Mouse (Mus musculus) embryonic facial prominence, embryonic 14.5 days (tissue): ENCODE measurements around the gene Heatr4. TPM values are rescaled to one million over a fixed set of nuclear protein-coding genes. Genes with fewer than 3 reads are reported as not detected.
"Not testable (repeated sequence)": the region's sequence is repeated elsewhere in the genome, so short reads cannot be mapped to it uniquely, and the experiment has no call there.

ENCODE experiments used
- ATAC-seq: fragments of 200-750 bp; cut with Nextera tagmentation; 2 replicates; pipeline ENCODE4 v1.8.0; 2017; ENCODE audit warnings: low read depth, moderate number of reproducible peaks, moderate TSS enrichment
- DNase-seq: peaks from one replicate; pipeline ENCODE4 v3.0.0-alpha.2; 2015; ENCODE audit warnings: low spot score
- H3K27ac ChIP-seq: fragments of 300-500 bp; sonication (generic); replicated peaks from 2 replicates; pipeline ENCODE4 v1.5.1; 2014; ENCODE audit warnings: low read depth, mild to moderate bottlenecking, low read length, moderate library complexity
- H3K27me3 ChIP-seq: fragments of 300-500 bp; sonication (generic); replicated peaks from 2 replicates; pipeline ENCODE4 v1.6.1; 2014; ENCODE audit warnings: low read length; ENCODE audit not compliant: control insufficient read depth, insufficient read depth
- H3K36me3 ChIP-seq: fragments of 300-500 bp; sonication (generic); 2 replicates; pipeline ENCODE4 v1.6.1; 2014; ENCODE audit warnings: low read length, mixed read lengths; ENCODE audit not compliant: control insufficient read depth, insufficient read depth
- H3K4me1 ChIP-seq: fragments of 300-500 bp; sonication (generic); 2 replicates; pipeline ENCODE4 v1.6.1; 2014; ENCODE audit warnings: antibody characterized with exemption, low read length; ENCODE audit not compliant: control insufficient read depth, insufficient read depth
- H3K4me2 ChIP-seq: fragments of 300-500 bp; sonication (generic); 2 replicates; pipeline ENCODE4 v1.6.1; 2014; ENCODE audit warnings: low read depth, mild to moderate bottlenecking, low read length, moderate library complexity, mixed read lengths
- H3K4me3 ChIP-seq: fragments of 300-500 bp; sonication (generic); 2 replicates; pipeline ENCODE4 v1.5.1; 2014; ENCODE audit warnings: low read depth, mild to moderate bottlenecking, low read length
- H3K9ac ChIP-seq: fragments of 300-500 bp; sonication (generic); 2 replicates; pipeline ENCODE4 v1.6.1; 2014; ENCODE audit warnings: low read depth, mild to moderate bottlenecking, low read length, moderate library complexity, mixed read lengths
- H3K9me3 ChIP-seq: fragments of 300-500 bp; sonication (generic); 2 replicates; pipeline ENCODE4 v1.6.1; 2016; ENCODE audit warnings: low read length; ENCODE audit not compliant: control insufficient read depth
- WGBS: fragments of 180-500 bp; shearing (Covaris S2); extraction: QIAGEN DNeasy Blood & Tissue Kit; methylation state at CpG from one replicate; pipeline ENCODE4 v1.1.7; 2014; 5-methylcytosine and 5-hydroxymethylcytosine counted together
- polyA plus RNA-seq: library from polyadenylated mRNA; unstranded; fragments of >200 nt; fragmentation: Nextera tagmentation; extraction: Ambion mirVana; gene quantifications from 2 replicates; pipeline ENCODE4 v1.2.1, GENCODE M21; 2014

Heatr4 gene
- polyA plus RNA-seq, 1 experiment from 2014 or later = not detected

DNA sequence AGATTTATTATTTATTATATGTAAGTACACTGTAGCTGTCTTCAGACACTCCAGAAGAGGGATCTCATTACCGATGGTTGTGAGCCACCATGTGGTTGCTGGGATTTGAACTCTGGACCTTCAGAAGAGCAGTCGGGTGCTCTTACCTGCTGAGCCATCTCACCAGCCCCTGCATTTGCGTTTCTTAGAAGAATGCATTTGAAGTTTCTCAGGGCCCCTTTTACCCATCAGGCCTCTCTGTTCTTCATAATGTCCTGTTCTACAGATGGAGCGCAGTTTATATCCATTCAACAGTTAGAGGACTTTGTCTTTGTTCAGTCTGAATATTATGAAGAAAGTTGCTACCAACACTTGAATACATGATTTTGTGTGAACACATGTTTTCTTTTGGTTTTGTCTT, 37.6 kb upstream of the Heatr4 start:
- H3K4me2 ChIP-seq, DNase-seq: not testable (repeated sequence)

DNA sequence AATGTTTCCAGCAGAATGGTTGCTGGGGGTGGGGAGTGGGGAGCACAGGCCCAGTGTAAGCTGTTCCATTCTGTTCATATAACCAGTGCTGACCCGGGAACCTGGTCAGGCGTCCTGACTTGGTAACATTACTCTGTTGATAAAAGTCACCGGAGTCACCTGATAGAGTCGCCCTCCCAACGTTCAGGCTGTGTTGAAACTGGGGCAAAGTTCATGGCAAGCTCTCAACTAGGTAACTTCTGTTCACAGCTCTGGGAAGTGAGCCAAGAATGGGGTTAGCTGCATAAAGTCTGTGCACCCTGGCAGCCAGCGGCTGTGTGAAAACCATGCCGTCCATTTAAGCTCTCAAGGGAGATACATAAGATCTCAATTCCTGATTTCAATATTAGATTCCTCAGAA, 35.9 kb upstream of the Heatr4 start:
- DNase-seq (peak; percentile 85), ATAC-seq (peak; percentile 41; the same call in 1 of the 2 replicates)
- WGBS = 49% methylated on average over 7 of the region's 7 CpGs
- not testable (repeated sequence) for H3K27ac ChIP-seq, H3K4me2 ChIP-seq, H3K9ac ChIP-seq, H3K36me3 ChIP-seq, H3K9me3 ChIP-seq, H3K27me3 ChIP-seq, H3K4me1 ChIP-seq, H3K4me3 ChIP-seq

More for the DNA sequence above, 37.6 kb upstream of the Heatr4 start:
- not testable (repeated sequence) for H3K4me3 ChIP-seq, H3K9ac ChIP-seq, H3K4me1 ChIP-seq, H3K27ac ChIP-seq, ATAC-seq, H3K9me3 ChIP-seq, H3K36me3 ChIP-seq, H3K27me3 ChIP-seq
- WGBS = 93% methylated on average over 4 of the region's 4 CpGs

DNA sequence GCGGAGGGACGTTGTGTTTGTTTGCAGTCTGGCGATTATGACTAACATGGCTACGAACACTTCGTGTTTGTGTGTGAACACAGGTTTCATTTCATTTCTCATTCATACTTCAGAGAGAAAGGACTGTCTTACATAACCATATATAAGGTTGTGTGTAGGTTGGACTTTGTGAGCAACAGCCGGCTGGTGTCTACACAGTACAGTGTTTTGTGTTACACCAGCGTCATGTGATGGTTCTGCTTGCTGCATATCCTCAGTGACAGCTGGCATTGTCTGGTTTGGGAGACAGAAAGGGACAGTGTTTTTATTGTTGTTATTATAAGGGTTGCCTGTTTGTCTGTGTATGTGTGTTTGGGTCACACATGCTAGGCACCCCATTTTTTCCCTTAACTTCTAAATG, 29.0 kb upstream of the Heatr4 start:
- H3K4me1 ChIP-seq = peaks cover 9% of the 10 kb centered on the region
- ATAC-seq (no peak), DNase-seq (no peak)
- no peak overlapping the region for H3K9ac ChIP-seq
- H3K27me3 ChIP-seq = no peaks in the 10 kb centered on the region
- no peak overlapping the region for H3K27ac ChIP-seq
- H3K36me3 ChIP-seq = peaks cover 8% of the 10 kb centered on the region; the same call in 1 of the 2 replicates
- WGBS = 93% methylated on average over 7 of the region's 7 CpGs
- H3K9me3 ChIP-seq = no peaks in the 10 kb centered on the region
- no peak overlapping the region for H3K4me2 ChIP-seq
- H3K4me3 ChIP-seq = no peak overlapping the region

DNA sequence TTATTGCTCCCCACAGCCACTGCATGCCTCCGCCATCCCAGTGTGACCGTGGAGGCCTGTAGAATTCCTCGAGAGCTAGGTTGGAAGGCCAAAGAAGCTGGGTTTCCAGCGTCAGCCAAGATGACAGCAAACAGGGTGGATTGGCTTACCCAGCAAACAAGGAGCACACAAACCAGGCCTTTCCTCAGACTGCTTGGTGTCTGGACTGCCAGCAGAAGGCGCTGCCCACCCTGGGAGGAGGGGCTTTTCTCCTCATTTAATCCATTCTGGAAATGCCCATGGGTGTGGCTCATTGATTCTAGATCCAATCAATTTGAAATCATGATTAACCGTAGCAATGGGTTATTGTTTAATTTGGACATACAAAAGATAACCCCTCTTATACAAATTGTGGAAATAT, 28.5 kb upstream of the Heatr4 start:
- no peak overlapping the region for H3K4me2 ChIP-seq
- H3K27ac ChIP-seq = no peak overlapping the region
- WGBS = 68% methylated on average over 6 of the region's 6 CpGs
- peaks cover 8% of the 10 kb centered on the region; the same call in 1 of the 2 replicates for H3K36me3 ChIP-seq
- no peaks in the 10 kb centered on the region for H3K27me3 ChIP-seq
- H3K4me3 ChIP-seq = no peak overlapping the region
- no peaks in the 10 kb centered on the region for H3K9me3 ChIP-seq
- ATAC-seq (no peak), DNase-seq (no peak)
- no peak overlapping the region for H3K9ac ChIP-seq
- peaks cover 9% of the 10 kb centered on the region for H3K4me1 ChIP-seq

DNA sequence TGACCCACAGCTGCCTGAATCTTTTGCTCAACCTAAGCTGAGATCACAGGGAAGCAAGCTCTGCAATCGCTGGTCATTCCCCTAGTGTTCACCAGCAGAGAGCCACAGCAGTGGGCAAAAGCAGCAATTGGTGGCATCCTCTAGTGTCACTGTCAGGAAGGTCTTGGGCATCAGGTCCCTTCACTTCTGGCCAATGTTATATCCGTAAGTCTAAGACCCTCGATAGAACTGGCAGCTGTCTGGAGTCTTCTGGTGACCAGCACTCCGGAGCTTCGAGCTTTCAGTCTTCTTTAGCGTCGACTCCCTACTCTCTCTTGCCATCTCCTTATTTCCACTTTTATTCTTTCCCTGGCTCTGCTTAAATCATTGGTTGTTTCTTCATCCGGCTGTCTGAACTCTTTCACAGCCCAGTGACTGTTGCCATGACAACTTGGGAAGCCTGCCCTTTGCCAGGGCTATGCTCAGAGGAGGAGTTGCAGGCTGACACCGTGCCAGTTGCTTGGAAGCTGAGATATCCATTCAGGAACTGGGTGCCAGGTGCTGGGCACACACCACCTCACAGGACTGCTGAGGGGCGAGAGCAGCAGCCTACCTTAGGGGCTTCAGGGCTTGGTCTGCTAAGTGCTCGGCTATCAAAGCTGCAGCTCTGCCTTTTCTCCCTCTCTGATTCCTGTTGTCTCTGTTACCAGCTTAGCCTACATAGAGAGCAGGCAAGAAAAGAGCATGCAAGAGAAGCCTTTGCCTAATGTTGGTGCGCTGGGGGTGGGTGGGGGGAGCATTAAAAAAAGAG, 26.8 kb upstream of the Heatr4 start:
- peaks cover 8% of the 10 kb centered on the region; the same call in 1 of the 2 replicates for H3K36me3 ChIP-seq
- peak; percentile 53 for ATAC-seq
- H3K9ac ChIP-seq = no peak overlapping the region
- H3K27ac ChIP-seq = no peak overlapping the region
- 44% methylated on average over 12 of the region's 12 CpGs for WGBS
- H3K27me3 ChIP-seq = no peaks in the 10 kb centered on the region
- peaks cover 9% of the 10 kb centered on the region for H3K4me1 ChIP-seq
- DNase-seq = peak; percentile 89
- H3K9me3 ChIP-seq = no peaks in the 10 kb centered on the region
- no peak overlapping the region for H3K4me3 ChIP-seq
- peak overlapping the region; percentile 13 for H3K4me2 ChIP-seq

DNA sequence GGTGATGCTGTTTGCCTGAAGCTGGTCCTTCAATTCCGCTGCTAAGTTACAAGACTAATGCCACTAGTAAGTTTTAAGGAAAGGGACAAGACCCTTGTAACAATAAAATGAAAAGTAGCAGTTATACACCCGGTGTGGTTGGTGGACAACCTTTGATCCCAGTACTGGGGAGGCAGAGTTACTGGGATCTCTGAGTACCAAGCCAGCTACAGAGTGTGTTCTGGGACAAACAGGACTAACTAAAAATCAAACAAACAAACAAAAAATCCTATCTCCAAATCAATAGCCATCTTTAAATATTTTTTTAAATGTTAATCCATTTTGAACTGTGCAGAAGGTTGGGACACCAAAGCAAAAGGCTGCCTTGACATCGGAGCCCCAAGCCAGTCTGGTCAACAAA, 25.5 kb upstream of the Heatr4 start:
- DNase-seq (no peak), ATAC-seq (no peak)
- Histone ChIP-seq H3K4me2 (peak overlapping the region; percentile 58), H3K27ac (no peak overlapping the region), H3K4me1 (peaks cover 9% of the 10 kb centered on the region), H3K36me3 (peaks cover 8% of the 10 kb centered on the region; the same call in 1 of the 2 replicates), H3K27me3 (no peaks in the 10 kb centered on the region), H3K9me3 (no peaks in the 10 kb centered on the region), H3K4me3 (peak overlapping the region; percentile 49), H3K9ac (no peak overlapping the region)
- WGBS = 82% methylated on average over 3 of the region's 3 CpGs

DNA sequence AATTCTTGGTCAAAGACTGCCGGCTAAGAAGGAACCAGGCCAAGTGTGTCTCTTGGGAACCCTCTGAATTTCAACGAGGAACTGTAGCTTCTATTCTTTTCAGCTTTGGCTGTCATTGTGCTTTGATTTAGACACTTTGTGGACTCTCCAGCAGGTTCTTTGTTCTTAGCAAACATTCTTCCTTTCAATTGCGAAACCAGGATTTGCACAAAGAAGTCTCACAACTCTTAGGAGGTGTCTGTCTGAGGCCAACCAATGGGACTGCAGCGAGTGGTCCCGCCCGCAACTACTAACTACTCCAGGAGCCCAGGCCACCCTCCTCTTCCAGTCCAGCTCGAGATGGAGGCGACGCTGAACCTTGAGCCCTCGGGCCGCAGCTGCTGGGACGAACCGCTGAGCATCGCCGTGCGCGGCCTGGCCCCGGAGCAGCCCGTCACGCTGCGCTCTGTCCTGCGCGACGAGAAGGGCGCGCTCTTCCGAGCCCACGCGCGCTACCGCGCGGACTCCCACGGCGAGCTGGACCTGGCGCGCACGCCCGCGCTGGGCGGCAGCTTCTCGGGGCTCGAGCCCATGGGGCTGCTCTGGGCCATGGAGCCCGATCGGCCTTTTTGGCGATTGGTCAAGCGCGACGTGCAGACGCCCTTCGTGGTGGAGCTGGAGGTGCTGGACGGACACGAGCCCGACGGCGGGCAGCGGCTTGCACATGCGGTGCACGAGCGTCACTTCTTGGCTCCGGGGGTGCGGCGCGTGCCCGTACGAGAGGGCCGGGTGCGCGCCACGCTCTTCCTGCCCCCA, 24.7 kb upstream of the Heatr4 start, which contains the start of gene Acot1:
TSS of gene Acot1 (plus strand) at position 320 of the 795 bp plus-strand sequence.
- Histone ChIP-seq H3K4me2 (peak within 1 kb of the TSS; percentile 58), H3K4me3 (peak within 1 kb of the TSS; percentile 49), H3K27ac (peak within 1 kb of the TSS; percentile 45), H3K9ac (peak within 1 kb of the TSS; percentile 67)
- not testable (repeated sequence) for H3K27me3 ChIP-seq, H3K4me1 ChIP-seq, H3K9me3 ChIP-seq, H3K36me3 ChIP-seq
- under 1% methylated on average over 36 of the region's 70 CpGs for WGBS
- DNase-seq (peak; percentile 94), ATAC-seq (peak; percentile 98)

DNA sequence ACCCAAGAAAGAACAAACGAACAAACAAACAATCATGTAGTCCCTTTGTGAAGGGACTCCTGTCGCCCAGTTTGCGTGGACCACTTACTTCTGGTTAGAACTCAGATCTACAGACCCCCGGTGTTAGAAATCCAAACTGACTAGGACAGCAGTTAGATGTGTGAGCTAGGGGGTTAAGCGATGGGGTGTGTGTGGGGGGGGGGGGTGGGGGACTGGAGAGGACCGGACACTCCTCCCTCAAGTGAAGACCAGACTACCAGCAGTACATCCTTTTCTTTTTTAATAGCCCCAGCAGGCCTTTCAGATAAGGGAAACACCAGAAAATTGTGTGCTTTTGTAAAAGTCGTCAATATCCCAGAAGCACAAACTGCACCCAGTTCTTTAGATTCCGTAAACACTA, 24.1 kb upstream of the Heatr4 start:
- 60% methylated on average over 8 of the region's 8 CpGs for WGBS
- no peaks in the 10 kb centered on the region for H3K27me3 ChIP-seq
- peak overlapping the region; percentile 45; the same call in 1 of the 2 replicates for H3K27ac ChIP-seq
- ATAC-seq = no peak
- H3K4me1 ChIP-seq = peaks cover 9% of the 10 kb centered on the region
- peak overlapping the region; percentile 49 for H3K4me3 ChIP-seq
- H3K36me3 ChIP-seq = no peaks in the 10 kb centered on the region
- no peaks in the 10 kb centered on the region for H3K9me3 ChIP-seq
- peak overlapping the region; percentile 67 for H3K9ac ChIP-seq
- peak overlapping the region; percentile 58 for H3K4me2 ChIP-seq
- no peak for DNase-seq
